Mouse (Mus musculus): ENCODE measurements around the gene Rapgef6.

The Rapgef6 gene

DNA sequence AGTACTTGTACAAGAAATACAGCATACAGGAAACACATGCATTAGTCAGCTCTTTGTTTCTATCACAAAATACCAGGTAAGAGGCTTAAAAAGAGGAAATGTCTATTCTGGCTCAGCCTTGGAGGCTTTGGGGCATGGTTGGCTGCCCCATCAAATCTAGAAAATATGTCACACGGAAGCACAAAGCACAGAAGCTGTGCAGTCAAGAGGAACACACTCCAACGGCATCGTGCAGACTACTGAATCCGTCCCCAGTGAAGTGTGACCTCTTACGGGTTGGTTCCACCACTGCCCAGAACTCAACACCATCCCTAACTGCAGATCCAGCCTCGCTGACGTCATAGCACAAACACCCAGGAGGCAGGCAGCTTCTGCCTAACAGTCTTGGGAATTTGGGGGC lies 210.9 kb downstream of the Rapgef6 start:
- DNase-seq (ENCODE audit: low read depth, low spot score) = no peak

DNA sequence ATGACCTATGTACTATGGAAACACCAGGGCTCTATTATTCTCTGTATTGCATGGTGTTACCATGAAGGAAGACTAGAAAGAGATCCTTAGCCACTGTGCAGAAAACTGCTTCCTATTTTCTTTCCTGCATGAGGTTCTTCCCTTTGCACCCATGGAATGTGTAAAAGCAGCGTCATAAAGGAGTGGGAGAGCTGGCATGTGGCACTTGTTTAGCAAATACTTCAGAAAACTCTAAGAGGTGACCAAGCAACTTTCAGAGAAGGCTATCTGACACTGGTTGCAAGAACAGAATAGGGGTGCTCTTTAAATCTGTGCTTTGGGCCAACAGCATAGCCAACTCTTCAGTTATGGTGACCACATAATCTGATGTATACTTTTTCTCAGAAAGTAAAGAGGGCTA lies 212.5 kb downstream of the Rapgef6 start:
- DNase-seq (ENCODE audit: low read depth, low spot score) = no peak

DNA sequence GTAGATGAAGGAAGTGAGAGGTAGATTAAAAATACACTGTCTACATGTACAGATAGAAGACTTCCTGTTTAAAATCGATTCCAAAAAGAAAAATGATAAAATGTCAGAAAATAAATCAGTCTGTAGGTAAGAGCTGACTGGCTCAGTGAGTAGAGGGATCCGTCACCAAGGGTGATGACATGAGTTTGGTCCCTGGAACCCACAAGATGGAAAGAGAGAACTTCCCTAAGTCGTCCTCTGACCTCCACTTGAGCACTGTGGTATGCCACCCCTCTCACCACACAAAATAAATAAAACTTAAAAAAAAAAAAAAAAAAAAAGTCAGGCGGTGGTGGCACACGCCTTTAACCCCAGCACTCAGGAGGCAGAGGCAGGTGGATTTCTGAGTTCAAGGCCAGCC lies 214.3 kb downstream of the Rapgef6 start:
- no peak for DNase-seq (ENCODE audit: low read depth, low spot score)

DNA sequence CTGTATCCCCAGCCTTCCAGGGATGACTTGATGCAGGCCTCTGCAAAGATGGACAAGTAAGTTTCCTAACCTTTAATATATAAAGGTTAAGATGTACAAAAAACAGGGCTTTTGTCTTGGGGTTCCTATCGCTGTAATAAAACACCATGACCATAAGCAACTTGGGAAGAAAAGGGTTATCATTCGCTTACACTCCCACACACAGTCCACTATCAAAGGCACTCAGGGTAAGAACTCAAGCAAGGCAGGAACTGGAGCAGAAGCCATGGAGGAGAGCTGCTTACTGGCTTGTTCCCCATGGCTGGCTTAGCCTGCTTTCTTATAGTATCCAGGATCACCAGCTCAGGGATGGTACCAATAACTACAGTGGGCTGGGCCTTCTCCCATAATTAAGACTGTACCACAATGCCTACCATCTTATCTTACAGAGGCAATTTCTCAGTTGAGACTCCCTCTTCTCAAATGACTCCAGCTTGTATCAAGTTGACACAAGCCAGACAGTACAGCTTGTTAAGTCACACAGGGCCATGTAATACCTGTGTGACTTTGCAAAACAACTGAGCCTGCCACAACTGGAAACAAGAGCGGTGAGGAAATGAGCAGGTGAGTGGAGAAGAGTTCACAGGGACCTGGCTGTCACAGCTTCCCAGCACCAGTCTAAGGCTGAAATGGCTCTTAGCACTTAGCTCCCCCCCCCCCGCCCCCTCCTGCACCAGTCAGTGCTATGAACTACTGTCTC lies 216.5 kb downstream of the Rapgef6 start:
- no peak for DNase-seq (ENCODE audit: low read depth, low spot score)

DNA sequence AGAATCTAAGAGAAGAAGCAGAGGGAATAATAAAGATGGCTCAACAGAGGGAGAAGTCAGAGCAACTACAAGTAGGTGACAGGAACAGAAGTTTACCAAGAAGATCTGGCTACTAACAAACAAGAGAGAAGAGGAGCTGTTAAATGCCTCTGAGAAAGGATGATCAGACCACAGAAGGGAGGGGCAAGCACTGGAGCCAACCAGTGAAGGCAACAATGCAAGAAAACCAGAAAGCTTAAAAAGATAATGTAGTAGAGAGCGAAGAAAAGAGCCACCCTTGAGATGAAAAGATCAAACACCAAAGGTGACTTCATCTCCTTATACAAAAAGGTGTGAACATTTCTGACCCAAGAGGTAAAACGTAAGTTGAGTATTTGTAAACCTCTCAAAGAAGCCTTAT lies 218.7 kb downstream of the Rapgef6 start:
- DNase-seq (ENCODE audit: low read depth, low spot score) = no peak

DNA sequence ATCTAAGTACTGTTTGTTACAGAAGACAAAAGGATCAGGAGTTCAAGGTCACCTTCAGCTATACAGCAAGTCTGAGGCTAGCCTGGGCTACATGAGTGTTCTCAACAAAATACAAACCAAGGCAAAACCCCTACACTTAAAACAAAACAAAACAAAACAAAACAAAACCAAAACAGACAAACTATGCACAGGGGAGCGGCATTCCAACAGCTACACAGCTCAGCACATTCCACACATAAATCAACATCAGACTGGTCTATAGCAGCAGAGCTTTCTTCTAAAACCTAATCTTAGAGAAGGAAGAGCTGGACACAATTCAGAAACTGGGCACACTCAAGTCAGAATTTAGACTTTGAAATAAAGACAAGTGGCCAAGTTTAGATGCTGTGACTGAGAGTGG lies 221.6 kb downstream of the Rapgef6 start:
- no peak for DNase-seq (ENCODE audit: low read depth, low spot score)

All from skeletal muscle tissue, adult 2 months (tissue).